Mouse (Mus musculus) urinary bladder, postnatal 14 days (tissue): ENCODE results near the gene Abracl.

Experiments
- DNase-seq: peaks from one replicate; pipeline ENCODE4 v3.0.0; 2021; ENCODE audit warnings: low spot score

Abracl gene

GRCm38 (mm10) chr10:18021576-18022311 is 1.3 kb downstream of the Abracl start:
- DNase-seq, result no peak

- no peak for DNase-seq
Observed at GRCm38 (mm10) chr10:18020846-18021245, 2.2 kb downstream of the Abracl start.

- no peak for DNase-seq
Observed at GRCm38 (mm10) chr10:18020443-18020842, 2.6 kb downstream of the Abracl start.

- no peak for DNase-seq
Observed at GRCm38 (mm10) chr10:18011761-18012160, 11.3 kb downstream of the Abracl start.

- DNase-seq, result no peak
Observed at GRCm38 (mm10) chr10:18009744-18010143, 13.3 kb downstream of the Abracl start.

GRCm38 (mm10) chr10:18008118-18008517 is 15.0 kb downstream of the Abracl start:
- DNase-seq, result no peak

- DNase-seq, result no peak
Observed at GRCm38 (mm10) chr10:18007243-18007642, 15.8 kb downstream of the Abracl start.

GRCm38 (mm10) chr10:18006756-18007155 is 16.3 kb downstream of the Abracl start:
- DNase-seq, result no peak

- no peak for DNase-seq
Observed at GRCm38 (mm10) chr10:18005136-18005955, 17.7 kb downstream of the Abracl start.

- no peak for DNase-seq
Observed at GRCm38 (mm10) chr10:18003966-18004637, 19.0 kb downstream of the Abracl start.

- DNase-seq, result no peak
Observed at GRCm38 (mm10) chr10:17990576-17990975, 32.5 kb downstream of the Abracl start.

GRCm38 (mm10) chr10:17989136-17989535 is 34.0 kb downstream of the Abracl start:
- DNase-seq, result no peak

GRCm38 (mm10) chr10:17987823-17988423 is 35.2 kb downstream of the Abracl start:
- DNase-seq, result no peak

GRCm38 (mm10) chr10:17983313-17983712 is 39.8 kb downstream of the Abracl start:
- peak; percentile 7 for DNase-seq

- no peak for DNase-seq
Observed at GRCm38 (mm10) chr10:17966090-17966489, 57.0 kb downstream of the Abracl start.
